Mouse (Mus musculus): ENCODE results near the gene Atp6v1fnb.

Gene Atp6v1fnb

DNA sequence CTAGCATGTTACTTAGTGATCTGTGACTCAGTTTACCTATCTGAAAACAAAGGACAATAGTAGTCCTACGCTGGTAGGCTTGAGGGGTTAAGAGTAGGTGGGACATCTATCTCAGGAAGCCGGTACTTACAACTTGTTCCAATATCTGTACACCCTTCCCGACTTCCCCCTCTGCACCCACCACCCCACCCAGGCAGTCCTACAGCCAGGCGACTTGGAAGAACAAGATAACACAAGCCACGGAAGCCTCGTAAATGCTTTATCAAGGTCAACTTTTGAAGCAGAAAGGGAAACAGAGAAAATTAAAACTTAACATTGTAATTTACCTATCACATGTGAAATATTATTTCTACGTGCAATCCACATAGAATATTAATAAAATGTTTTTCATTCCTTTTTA, 28.9 kb downstream of the Atp6v1fnb start:
- CTCF ChIA-PET = interaction anchor here in 2 of 4 experiments (0.8 to 1.6 kb wide), 2 partner anchors 108 to 149 kb away, joined by 3 to 5 read pairs; no protein-coding TSS in a partner anchor
- POLR2A ChIA-PET = no interaction called here

DNA sequence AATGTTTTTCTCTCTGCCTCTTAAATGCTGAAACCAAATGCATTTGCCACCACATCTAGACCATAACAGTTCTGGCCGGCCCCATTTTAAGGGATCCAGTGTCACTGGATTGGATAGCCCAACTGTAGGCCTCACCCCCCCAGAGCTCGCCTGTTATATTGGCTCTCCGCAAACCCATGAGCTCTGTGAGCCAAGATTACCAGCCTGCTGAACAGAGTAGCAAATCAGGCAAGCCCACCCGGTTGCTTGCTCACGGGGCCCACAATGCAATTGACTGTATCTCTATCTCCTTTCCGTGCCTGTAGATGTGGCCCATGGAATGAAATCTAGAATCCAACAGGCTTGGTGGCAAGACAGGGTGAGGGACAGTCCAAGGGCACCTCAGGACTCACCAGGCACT, 29.6 kb downstream of the Atp6v1fnb start:
- ChIA-PET CTCF (interaction anchor here in 2 of 4 experiments (1.0 to 1.6 kb wide), 2 partner anchors 16 to 109 kb away, joined by 3 to 5 read pairs; no protein-coding TSS in a partner anchor), POLR2A (interaction anchor here in 2 of 4 experiments (0.6 kb wide), 2 partner anchors 150 to 508 kb away, joined by 3 read pairs; no protein-coding TSS in a partner anchor)

DNA sequence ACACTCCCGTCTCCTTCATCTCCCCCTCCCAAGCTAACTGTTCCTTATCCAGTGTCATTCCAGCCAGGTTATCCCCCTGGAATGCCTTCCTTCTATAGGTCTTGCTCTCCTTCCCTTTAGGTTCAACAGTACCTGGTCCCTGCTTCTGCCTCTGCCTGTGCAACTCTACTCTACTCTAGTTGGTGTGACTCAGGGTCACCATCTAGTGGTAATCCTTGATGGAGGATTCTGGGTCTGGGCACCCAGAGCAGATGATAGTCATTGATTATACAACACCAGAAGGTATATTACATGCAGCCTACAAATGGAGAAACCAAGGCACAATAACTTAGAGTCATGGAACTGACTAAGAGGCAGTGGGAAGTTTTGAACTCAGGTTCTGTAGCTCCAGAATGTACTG, 30.4 kb downstream of the Atp6v1fnb start:
- ChIA-PET CTCF (interaction anchor here in 2 of 4 experiments (1.0 to 1.6 kb wide), 2 partner anchors 16 to 110 kb away, joined by 3 to 5 read pairs; no protein-coding TSS in a partner anchor), POLR2A (interaction anchor here in 1 of 4 experiments (0.6 kb wide), 1 partner anchor 150 kb away, joined by 3 read pairs; no protein-coding TSS in a partner anchor)

DNA sequence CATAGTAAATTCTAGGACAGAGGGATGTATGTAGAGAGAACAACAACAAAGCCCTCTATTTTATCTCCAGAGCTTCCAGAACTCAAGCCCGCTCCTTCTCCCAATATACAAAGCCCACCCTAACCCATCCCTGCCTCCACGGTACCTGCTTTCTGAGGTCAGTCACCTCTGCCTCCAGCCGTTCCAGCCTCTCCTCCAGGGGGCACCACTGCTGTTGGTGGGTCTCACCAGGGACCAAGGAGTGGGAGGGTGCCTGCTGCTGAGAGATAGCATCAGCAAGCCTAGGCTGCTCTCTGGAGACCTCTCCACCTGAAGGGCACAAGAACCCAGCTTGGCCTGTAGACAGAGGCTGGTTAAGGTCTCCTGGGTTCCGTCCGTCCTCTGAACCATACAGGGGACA, 34.3 kb downstream of the Atp6v1fnb start:
- ChIA-PET POLR2A (interaction anchor here in 1 of 4 experiments (0.5 to 1.8 kb wide), 2 partner anchors 20 to 102 kb away, joined by 3 to 6 read pairs; no protein-coding TSS in a partner anchor), CTCF (no interaction called here)

DNA sequence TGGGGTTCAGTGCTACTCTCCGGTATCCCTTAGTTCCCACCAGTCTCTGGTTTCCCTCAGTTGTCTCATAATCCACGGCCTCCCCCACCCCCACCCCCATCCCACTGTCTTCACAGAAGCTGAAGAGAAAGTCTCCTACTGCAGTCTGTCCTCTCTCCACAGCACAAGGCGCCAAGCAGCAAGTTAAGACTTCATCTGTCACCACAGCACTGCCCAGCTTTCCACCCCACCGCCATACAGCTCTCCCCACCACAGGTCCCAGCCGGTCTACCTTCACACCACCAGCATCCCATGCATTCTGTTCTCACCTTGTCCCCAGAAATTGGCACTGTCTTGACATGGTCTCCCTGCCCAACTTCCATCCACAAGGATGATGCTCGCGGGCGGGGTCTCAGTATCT, 35.6 kb downstream of the Atp6v1fnb start:
- CTCF ChIA-PET = interaction anchor here in 1 of 4 experiments (0.6 to 3.1 kb wide), 3 partner anchors 10 to 20 kb away, joined by 4 to 19 read pairs (median 5); partner anchors contain the start of gene Irf5
- POLR2A ChIA-PET = interaction anchor here in 2 of 4 experiments (0.5 to 1.8 kb wide), 9 partner anchors 9 to 1784 kb away, joined by 3 to 6 read pairs (median 4); no protein-coding TSS in a partner anchor

DNA sequence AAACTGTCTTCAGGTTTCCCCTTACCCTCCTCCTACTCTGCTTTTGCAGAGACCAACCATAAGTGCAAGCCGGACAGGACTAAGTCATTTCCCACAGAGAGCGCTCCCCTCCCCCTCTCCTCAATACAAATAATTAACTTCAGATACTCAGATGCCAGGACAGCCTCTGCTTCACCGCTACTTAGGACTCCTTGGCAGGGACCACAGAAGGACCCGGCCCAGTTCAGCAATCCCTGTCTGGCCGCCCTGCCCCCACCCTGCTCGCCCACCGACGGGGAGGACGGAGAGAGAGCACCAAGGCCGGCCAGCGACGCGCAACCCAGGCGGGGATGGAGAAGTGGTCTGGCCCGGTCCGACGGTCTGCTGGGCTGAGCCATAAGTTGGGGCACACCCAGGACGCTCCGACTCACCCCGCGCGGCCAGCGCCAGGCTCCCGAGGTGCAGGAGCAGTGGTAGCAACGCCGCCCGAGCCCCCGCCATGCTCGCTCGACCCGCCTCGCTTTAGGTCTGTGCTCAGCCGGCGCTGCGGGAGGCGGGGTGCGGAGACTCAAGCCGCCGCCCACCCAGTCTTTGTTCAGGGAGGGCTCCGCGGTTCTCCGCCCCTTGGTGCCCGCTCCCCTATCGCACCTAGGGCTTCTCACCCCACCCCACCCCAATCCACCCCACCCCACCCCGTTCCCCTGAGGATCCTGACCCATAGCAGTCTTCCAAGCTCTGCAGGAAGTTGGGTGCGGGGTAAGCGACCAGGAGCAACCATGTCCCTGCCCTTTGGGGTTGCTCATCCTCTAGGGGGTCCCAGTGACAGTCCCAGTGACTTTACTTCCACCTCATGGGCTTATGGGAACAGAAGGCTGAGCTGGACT, 36.4 kb downstream of the Atp6v1fnb start, which contains the start of gene Kcp:
Gene Kcp, minus strand, starts transcription at position 506 of the 863 bp plus-strand sequence.
- ChIA-PET POLR2A (interaction anchor here in 3 of 4 experiments (0.5 to 2.5 kb wide), 10 partner anchors 9 to 822 kb away, joined by 3 to 10 read pairs (median 3); partner anchors contain the start of gene Calu (in 1 of the 3)), CTCF (interaction anchor here in 2 of 4 experiments (0.5 to 3.1 kb wide), 4 partner anchors 9 to 136 kb away, joined by 3 to 19 read pairs (median 4); partner anchors contain the start of gene Irf5 (in 1 of the 2))

DNA sequence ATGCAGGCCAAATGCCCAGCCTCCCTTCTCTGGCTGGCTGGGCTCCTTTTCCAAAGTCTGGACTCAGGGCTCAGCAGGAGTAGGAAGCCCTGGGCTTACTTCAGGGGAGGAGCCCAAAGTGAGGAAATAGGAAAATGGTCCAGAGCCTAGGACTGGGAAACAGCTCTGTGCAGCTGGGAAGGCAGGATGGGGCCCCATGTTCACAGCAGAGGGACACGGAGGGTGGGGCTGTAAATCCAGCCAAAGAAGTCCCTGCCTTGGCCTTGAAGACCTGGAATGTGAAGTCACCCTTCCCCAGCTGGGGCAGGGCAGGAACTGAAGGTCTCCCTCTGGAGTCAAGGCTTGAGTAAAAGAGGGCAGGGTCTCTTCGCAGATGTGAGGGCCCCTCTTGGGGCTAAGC, 37.8 kb downstream of the Atp6v1fnb start:
- ChIA-PET CTCF (interaction anchor here in 2 of 4 experiments (1.1 to 3.1 kb wide), 2 partner anchors 8 kb away, joined by 5 to 19 read pairs; no protein-coding TSS in a partner anchor), POLR2A (interaction anchor here in 3 of 4 experiments (1.0 to 2.5 kb wide), 5 partner anchors 20 to 162 kb away, joined by 3 to 10 read pairs (median 3); partner anchors contain the start of gene Calu (in 1 of the 3))

DNA sequence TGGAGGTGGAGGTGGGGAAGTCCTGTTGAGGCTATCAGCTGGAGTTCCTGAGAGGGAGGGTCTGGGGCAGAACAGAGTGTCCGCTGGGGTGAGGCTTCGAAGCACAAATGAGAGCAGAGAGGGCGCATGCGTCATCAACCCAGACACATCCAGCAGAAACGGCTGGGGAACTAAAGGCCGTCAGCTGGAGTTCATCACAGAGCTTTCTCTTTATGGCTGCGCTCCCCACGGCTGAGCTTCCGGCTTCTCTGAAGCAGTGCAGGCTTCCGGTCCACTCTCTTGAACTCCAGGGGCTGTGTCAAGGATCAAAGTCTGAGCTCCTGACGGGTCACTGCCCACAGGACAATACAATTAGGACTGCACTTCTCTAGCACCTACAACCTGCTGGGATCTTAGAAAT, 42.0 kb downstream of the Atp6v1fnb start:
- ChIA-PET POLR2A (interaction anchor here (0.5 to 1.9 kb wide), 12 partner anchors 11 to 223 kb away, joined by 3 to 9 read pairs (median 3); partner anchors contain the start of genes Irf5 (in 2 of the 4) and Calu (in 1 of the 4)), CTCF (interaction anchor here in 2 of 4 experiments (0.7 to 1.6 kb wide), 4 partner anchors 13 to 1844 kb away, joined by 3 to 4 read pairs (median 3); partner anchors contain the start of gene Irf5 (in 1 of the 2))

DNA sequence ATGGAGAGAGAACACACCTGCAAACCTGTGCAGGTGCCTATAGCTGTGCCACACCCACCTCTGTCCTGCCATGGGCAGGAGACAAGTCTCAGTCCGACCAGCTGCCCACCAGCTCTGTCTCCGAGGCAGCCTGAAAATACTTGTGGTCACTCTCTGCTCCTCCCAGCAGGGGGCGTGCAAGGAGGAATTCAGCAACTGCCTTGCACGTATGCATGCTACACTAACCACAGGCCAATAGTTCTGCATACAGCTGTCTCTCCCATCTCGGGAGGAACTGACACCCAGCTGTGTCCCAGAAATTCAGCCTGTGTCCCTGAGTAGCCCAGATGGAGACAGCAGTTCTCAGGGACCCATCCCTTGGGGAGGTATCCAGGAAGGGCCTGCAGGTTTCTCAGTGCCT, 45.9 kb downstream of the Atp6v1fnb start:
- ChIA-PET CTCF (interaction anchor here (0.5 to 1.8 kb wide), 53 partner anchors 9 to 793 kb away, joined by 3 to 24 read pairs (median 3); partner anchors contain the start of genes Irf5 (in 4 of the 4), Calu (in 1 of the 4), Ccdc136 (in 1 of the 4) and Kcp (in 1 of the 4)), POLR2A (interaction anchor here in 2 of 4 experiments (0.6 to 1.7 kb wide), 10 partner anchors 10 to 170 kb away, joined by 3 to 10 read pairs (median 4); partner anchors contain the start of genes Calu (in 1 of the 2), Irf5 (in 1 of the 2) and Opn1sw (in 1 of the 2))

DNA sequence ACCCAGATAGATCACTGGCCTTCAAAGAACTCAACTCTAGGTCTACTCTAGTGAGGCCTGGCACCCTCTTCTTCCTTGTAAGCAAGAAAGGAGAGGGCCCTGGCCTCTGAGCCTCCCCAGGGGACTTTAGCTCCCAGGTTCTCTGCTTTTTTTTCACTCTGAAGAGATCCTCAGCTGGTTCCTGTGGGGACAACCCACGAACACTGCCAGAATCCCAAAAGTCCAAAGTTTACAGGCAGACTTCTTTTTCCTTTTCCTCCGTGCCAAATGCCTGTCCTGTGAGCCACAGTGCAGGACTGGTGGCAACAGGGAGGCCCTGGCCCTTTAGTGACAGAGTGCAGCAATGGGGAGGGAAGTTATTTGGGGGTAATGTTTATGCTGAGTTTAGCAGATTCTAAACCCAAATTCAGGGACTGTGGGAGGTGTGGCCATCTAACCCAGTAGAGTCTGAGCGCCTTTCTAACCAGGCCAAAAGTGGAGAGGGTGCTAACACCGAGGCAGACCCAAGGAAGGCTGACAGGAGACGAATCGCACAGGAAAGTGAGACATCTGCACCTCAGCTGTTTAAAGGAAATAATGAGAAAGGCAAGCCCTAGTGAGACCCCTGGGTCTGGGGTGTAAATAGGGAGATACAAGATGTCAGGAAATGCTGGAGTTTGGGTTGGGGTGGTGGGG, 51.5 kb downstream of the Atp6v1fnb start:
- POLR2A ChIA-PET = interaction anchor here in 2 of 4 experiments (0.5 to 2.5 kb wide), 6 partner anchors 9 to 55 kb away, joined by 3 to 6 read pairs (median 3); no protein-coding TSS in a partner anchor
- CTCF ChIA-PET = interaction anchor here in 1 of 4 experiments (1.1 kb wide), 1 partner anchor 127 kb away, joined by 5 read pairs; no protein-coding TSS in a partner anchor
